ENCODE assay signal across 8 mouse cellular contexts in genomic region chr10:75677989-75678388, GRCm38 (mm10). TPM values are rescaled to one million over a fixed set of nuclear protein-coding genes. Genes with fewer than 3 reads are reported as not detected.
DNase-seq lines count a peak whose midpoint lies in the region; ATAC-seq and TF ChIP-seq lines count a peak whose summit lies in the region.

No protein-coding gene starts in this region.

- no peaks in the 10 kb centered on the region for H3K27me3 ChIP-seq in heart, adult 2 months (ENCODE audit: control insufficient read depth, insufficient read depth, low read length)
- no peaks in the 10 kb centered on the region for H3K27me3 ChIP-seq in liver, embryonic 15.5 days
- H3K27me3 ChIP-seq in limb, embryonic 10.5 days (ENCODE audit: low read depth, poor library complexity, severe bottlenecking): no peaks in the 10 kb centered on the region
- H3K27me3 ChIP-seq in midbrain, postnatal 0 days (ENCODE audit: insufficient read depth, low read length): no peaks in the 10 kb centered on the region

- no peak for TF ChIP-seq CTCF in heart, adult 2 months (IDR thresholded peaks at IDR 0.05)
- TF ChIP-seq CTCF in midbrain, postnatal 0 days (IDR thresholded peaks at IDR 0.05): no peak

- H3K36me3 ChIP-seq in heart, adult 2 months (ENCODE audit: control insufficient read depth, insufficient read depth, low read length): peaks cover 8% of the 10 kb centered on the region; the same call in 1 of the 2 replicates
- H3K36me3 ChIP-seq in liver, embryonic 15.5 days (replicated peaks): peaks cover 56% of the 10 kb centered on the region
- peaks cover 83% of the 10 kb centered on the region for H3K36me3 ChIP-seq in limb, embryonic 10.5 days
- peaks cover 18% of the 10 kb centered on the region for H3K36me3 ChIP-seq in midbrain, postnatal 0 days (ENCODE audit: insufficient read depth, low read length)

- peaks cover 19% of the 10 kb centered on the region for H3K4me1 ChIP-seq in heart, adult 2 months (ENCODE audit: control insufficient read depth, insufficient read depth, low read length)
- peaks cover 25% of the 10 kb centered on the region; the same call in 1 of the 2 replicates for H3K4me1 ChIP-seq in liver, embryonic 15.5 days (replicated peaks)
- H3K4me1 ChIP-seq in limb, embryonic 10.5 days: peaks cover 15% of the 10 kb centered on the region
- no peaks in the 10 kb centered on the region for H3K4me1 ChIP-seq in midbrain, postnatal 0 days (ENCODE audit: insufficient read depth, low read length)

- peak overlapping the region; percentile 73 for H3K27ac ChIP-seq in heart, adult 2 months
- H3K27ac ChIP-seq in liver, embryonic 15.5 days (replicated peaks): 0 out of 2 replicates have a peak overlapping the region, but pooled peaks have one; percentile 51
- H3K27ac ChIP-seq in limb, embryonic 10.5 days: no peak overlapping the region
- H3K27ac ChIP-seq in midbrain, postnatal 0 days (ENCODE audit: low read depth, low read length): no peak overlapping the region

- intact Hi-C loops in heart, adult 2 months (cut with DNase I): loop anchor here (5.0 kb wide), 1 partner anchor 41 kb away; no protein-coding TSS in a partner anchor
- intact Hi-C loops in heart, postnatal 25 days (cut with DNase I): no loop called here

- ATAC-seq in liver, embryonic 15.5 days (ENCODE audit: insufficient read depth): no peak
- ATAC-seq in midbrain, postnatal 0 days (ENCODE audit: low FRiP score): no peak

- H3K9me3 ChIP-seq in liver, embryonic 15.5 days (replicated peaks): no peaks in the 10 kb centered on the region
- H3K9me3 ChIP-seq in limb, embryonic 10.5 days (replicated peaks): no peaks in the 10 kb centered on the region
- H3K9me3 ChIP-seq in midbrain, postnatal 0 days (ENCODE audit: low read length): no peaks in the 10 kb centered on the region

- no peak for TF ChIP-seq POLR2A in heart, adult 2 months (IDR thresholded peaks at IDR 0.05; ENCODE audit: insufficient read depth, low read depth, low read length)

- WGBS in heart, adult 2 months: 62% methylated on average over 5 of the region's 5 CpGs
- 84% methylated on average over 5 of the region's 5 CpGs for WGBS in liver, embryonic 15.5 days (ENCODE audit: insufficient replicate concordance)
- 96% methylated on average over 5 of the region's 5 CpGs for WGBS in limb, embryonic 10.5 days
- WGBS in midbrain, postnatal 0 days: 81% methylated on average over 5 of the region's 5 CpGs

- no peaks in the 10 kb centered on the region for H3K79me2 ChIP-seq in heart, adult 2 months (replicated peaks; ENCODE audit: control insufficient read depth, insufficient read depth, low read length)

- peak; percentile 36 to 57 for DNase-seq in heart, adult 2 months
- DNase-seq in heart, postnatal 25 days (ENCODE audit: low spot score): no peak
- peak; percentile 68 for DNase-seq in cerebellum, adult 11 months
- DNase-seq in fibroblast of lung, adult 2 months (ENCODE audit: low read depth): peak; percentile 45
- DNase-seq in limb, embryonic 10.5 days (ENCODE audit: low spot score): no peak
- no peak for DNase-seq in T-cell, adult 2 months (ENCODE audit: low spot score)
- no peak for DNase-seq in midbrain, postnatal 0 days (ENCODE audit: low spot score)

- H3K9ac ChIP-seq in heart, adult 2 months (ENCODE audit: low read depth, low read length): no peak overlapping the region
- no peak overlapping the region for H3K9ac ChIP-seq in liver, embryonic 15.5 days
- H3K9ac ChIP-seq in midbrain, postnatal 0 days (replicated peaks; ENCODE audit: low read length, poor library complexity, severe bottlenecking): no peak overlapping the region

- no peak overlapping the region for H3K4me3 ChIP-seq in heart, adult 2 months
- H3K4me3 ChIP-seq in liver, embryonic 15.5 days (replicated peaks): no peak overlapping the region
- no peak overlapping the region for H3K4me3 ChIP-seq in limb, embryonic 10.5 days
- no peak overlapping the region for H3K4me3 ChIP-seq in midbrain, postnatal 0 days (ENCODE audit: low read depth, low read length)

- no peak overlapping the region for H3K4me2 ChIP-seq in liver, embryonic 15.5 days
- H3K4me2 ChIP-seq in midbrain, postnatal 0 days (ENCODE audit: low read depth, low read length, poor library complexity, severe bottlenecking): no peak overlapping the region

- TF ChIP-seq EP300 in heart, adult 2 months (IDR thresholded peaks at IDR 0.05; ENCODE audit: insufficient read depth, low read depth, low read length): no peak

RNA-seq across cellular contexts. Expression of gene Susd2, which starts 34.2 kb away (rescaled TPM):
- 1 to 10 TPM; 1.3 to 1.8 TPM for total RNA-seq in heart, adult 2 months (2021)
- 4.3 TPM in 2 replicates for polyA plus RNA-seq in heart, adult 2 months (2012; rRNA removed)
- 1 to 10 TPM; 1.6 to 2.0 TPM for total RNA-seq in heart, postnatal 25 days (2021)
- 1.9 and 2.0 TPM in 2 replicates for polyA plus RNA-seq in liver, embryonic 15.5 days (2015; fragmentation: Nextera tagmentation; extraction: Ambion mirVana)
- 0.83 and 0.96 TPM in 2 replicates for polyA plus RNA-seq in limb, embryonic 10.5 days (2016; fragmentation: Nextera tagmentation; extraction: Ambion mirVana)
- 7.8 and 10.7 TPM in 2 replicates for total RNA-seq in midbrain, postnatal 0 days (2014; rRNA removed)
- polyA plus RNA-seq in midbrain, postnatal 0 days (2015; fragmentation: Nextera tagmentation; extraction: Ambion mirVana): 4.8 and 6.4 TPM in 2 replicates

Comparison
In these comparisons a context has a peak if more than half of its experiments do, and no peak if none do; other contexts are left out.
1. DNase-seq: peak in heart, adult 2 months (2 of 2), cerebellum, adult 11 months (single experiment) and fibroblast of lung, adult 2 months (single experiment); none in heart, postnatal 25 days (single experiment), limb, embryonic 10.5 days (single experiment), T-cell, adult 2 months (single experiment) and midbrain, postnatal 0 days (single experiment).
2. H3K27ac ChIP-seq: peak in heart, adult 2 months (single experiment) and liver, embryonic 15.5 days (single experiment); none in limb, embryonic 10.5 days (single experiment) and midbrain, postnatal 0 days (single experiment).